Mouse (Mus musculus): ENCODE measurements around the gene Slc17a5. TPM values are rescaled to one million over a fixed set of nuclear protein-coding genes. Genes with fewer than 3 reads are reported as not detected.

Gene Slc17a5
- polyA plus RNA-seq, 1 experiment from 2014 or later, result 12.2 TPM

- Histone ChIP-seq H3K4me2 (no peak overlapping the region), H3K27ac (ENCODE audit: low read depth) (no peak overlapping the region), H3K9ac (no peak overlapping the region), H3K27me3 (ENCODE audit: insufficient read depth, low read length) (no peaks in the 10 kb centered on the region), H3K4me1 (ENCODE audit: insufficient read depth) (no peaks in the 10 kb centered on the region; the same call in 1 of the 2 replicates), H3K36me3 (ENCODE audit: insufficient read depth) (no peaks in the 10 kb centered on the region), H3K4me3 (ENCODE audit: low read depth, low read length) (no peak overlapping the region), H3K9me3 (ENCODE audit: low read depth, low read length) (no peaks in the 10 kb centered on the region)
- ATAC-seq (ENCODE audit: insufficient read depth) (no peak), DNase-seq (no peak)
- TF ChIP-seq CTCF (IDR thresholded peaks at IDR 0.05; ENCODE audit: low read depth), result no peak
- 52% methylated on average over 3 of the region's 3 CpGs for WGBS
These were observed 71.7 kb downstream of the Slc17a5 start for GRCm38 (mm10) chr9:78516125-78516524.

DNA sequence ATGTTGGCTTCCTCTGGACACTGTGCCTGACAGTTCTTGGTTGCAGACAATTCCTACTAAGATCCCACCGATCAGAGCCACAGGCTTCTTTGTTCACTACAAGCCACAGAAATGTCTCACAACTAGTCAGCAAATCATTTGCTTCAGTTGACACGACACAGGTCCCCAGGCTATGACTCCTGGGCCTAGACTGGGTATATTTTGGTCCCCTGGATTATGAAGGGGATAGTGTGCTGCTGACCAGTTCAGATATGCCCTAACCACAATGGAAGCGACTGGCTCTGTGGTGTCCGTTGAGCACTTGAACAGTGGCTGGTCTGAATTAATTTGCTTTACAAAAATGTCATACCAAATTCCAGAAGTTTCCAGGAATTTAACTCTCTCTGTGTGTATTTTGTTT lies 73.2 kb downstream of the Slc17a5 start:
- H3K27ac ChIP-seq (ENCODE audit: low read depth), result no peak overlapping the region
- H3K27me3 ChIP-seq (ENCODE audit: insufficient read depth, low read length), result no peaks in the 10 kb centered on the region
- H3K4me1 ChIP-seq (ENCODE audit: insufficient read depth), result no peaks in the 10 kb centered on the region
- DNase-seq (no peak), ATAC-seq (ENCODE audit: insufficient read depth) (no peak)
- TF ChIP-seq CTCF (IDR thresholded peaks at IDR 0.05; ENCODE audit: low read depth), result no peak
- WGBS, result 81% methylated on average over 4 of the region's 4 CpGs
- no peaks in the 10 kb centered on the region for H3K36me3 ChIP-seq (ENCODE audit: insufficient read depth)
- H3K4me3 ChIP-seq (ENCODE audit: low read depth, low read length), result no peak overlapping the region
- H3K9ac ChIP-seq, result no peak overlapping the region
- H3K4me2 ChIP-seq, result no peak overlapping the region
- H3K9me3 ChIP-seq (ENCODE audit: low read depth, low read length), result no peaks in the 10 kb centered on the region

- WGBS, result 47% methylated on average over 6 of the region's 6 CpGs
These were observed 73.9 kb downstream of the Slc17a5 start for GRCm38 (mm10) chr9:78513776-78514500.

GRCm38 (mm10) chr9:78511705-78512104 lies 76.1 kb downstream of the Slc17a5 start:
- DNase-seq (no peak), ATAC-seq (ENCODE audit: insufficient read depth) (no peak)
- Histone ChIP-seq H3K9me3 (ENCODE audit: low read depth, low read length) (no peaks in the 10 kb centered on the region), H3K36me3 (ENCODE audit: insufficient read depth) (no peaks in the 10 kb centered on the region), H3K9ac (no peak overlapping the region), H3K27me3 (ENCODE audit: insufficient read depth, low read length) (no peaks in the 10 kb centered on the region), H3K4me1 (ENCODE audit: insufficient read depth) (no peaks in the 10 kb centered on the region), H3K27ac (ENCODE audit: low read depth) (no peak overlapping the region), H3K4me3 (ENCODE audit: low read depth, low read length) (no peak overlapping the region), H3K4me2 (no peak overlapping the region)
- WGBS, result 93% methylated on average over 5 of the region's 5 CpGs
- TF ChIP-seq CTCF (IDR thresholded peaks at IDR 0.05; ENCODE audit: low read depth), result no peak

More at GRCm38 (mm10) chr9:78513776-78514500, 73.9 kb downstream of the Slc17a5 start:
- no peaks in the 10 kb centered on the region for H3K9me3 ChIP-seq (ENCODE audit: low read depth, low read length)
- no peaks in the 10 kb centered on the region for H3K27me3 ChIP-seq (ENCODE audit: insufficient read depth, low read length)
- no peak overlapping the region for H3K27ac ChIP-seq (ENCODE audit: low read depth)
- H3K36me3 ChIP-seq (ENCODE audit: insufficient read depth), result no peaks in the 10 kb centered on the region
- DNase-seq (no peak), ATAC-seq (ENCODE audit: insufficient read depth) (no peak)
- no peaks in the 10 kb centered on the region for H3K4me1 ChIP-seq (ENCODE audit: insufficient read depth)
- TF ChIP-seq CTCF (IDR thresholded peaks at IDR 0.05; ENCODE audit: low read depth), result no peak
- H3K4me3 ChIP-seq (ENCODE audit: low read depth, low read length), result no peak overlapping the region
- no peak overlapping the region for H3K9ac ChIP-seq
- H3K4me2 ChIP-seq, result no peak overlapping the region

GRCm38 (mm10) chr9:78508106-78508786 lies 79.6 kb downstream of the Slc17a5 start:
- no peak for TF ChIP-seq CTCF (IDR thresholded peaks at IDR 0.05; ENCODE audit: low read depth)
- ATAC-seq (ENCODE audit: insufficient read depth), result no peak
- H3K9ac ChIP-seq, result no peak overlapping the region
- 76% methylated on average over 16 of the region's 16 CpGs for WGBS
- no peak for DNase-seq
- H3K4me3 ChIP-seq (ENCODE audit: low read depth, low read length), result no peak overlapping the region
- H3K4me1 ChIP-seq (ENCODE audit: insufficient read depth), result no peaks in the 10 kb centered on the region
- no peaks in the 10 kb centered on the region for H3K27me3 ChIP-seq (ENCODE audit: insufficient read depth, low read length)
- H3K36me3 ChIP-seq (ENCODE audit: insufficient read depth), result no peaks in the 10 kb centered on the region
- no peaks in the 10 kb centered on the region for H3K9me3 ChIP-seq (ENCODE audit: low read depth, low read length)
- no peak overlapping the region for H3K27ac ChIP-seq (ENCODE audit: low read depth)
- no peak overlapping the region for H3K4me2 ChIP-seq

DNA sequence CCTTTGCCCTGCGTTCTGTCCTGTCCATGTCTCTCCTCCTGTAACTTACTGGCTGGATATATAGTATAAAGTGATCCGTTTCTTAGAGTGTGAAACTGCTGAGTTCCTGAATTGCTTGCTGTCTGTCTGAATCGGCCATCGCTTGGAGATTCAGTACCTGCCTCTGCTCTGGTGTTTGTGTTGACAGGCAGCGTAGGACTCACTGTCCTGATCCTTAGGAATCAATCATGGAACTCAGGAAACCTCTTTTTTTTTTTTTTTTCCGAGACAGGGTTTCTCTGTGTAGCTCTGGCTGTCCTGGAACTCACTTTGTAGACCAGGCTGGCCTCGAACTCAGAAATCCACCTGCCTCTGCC lies 81.1 kb downstream of the Slc17a5 start:
- H3K4me3 ChIP-seq (ENCODE audit: low read depth, low read length), result no peak overlapping the region
- no peak for DNase-seq
- no peak overlapping the region for H3K27ac ChIP-seq (ENCODE audit: low read depth)
- no peaks in the 10 kb centered on the region for H3K4me1 ChIP-seq (ENCODE audit: insufficient read depth)
- H3K9me3 ChIP-seq (ENCODE audit: low read depth, low read length), result no peaks in the 10 kb centered on the region
- TF ChIP-seq CTCF (IDR thresholded peaks at IDR 0.05; ENCODE audit: low read depth), result no peak
- H3K27me3 ChIP-seq (ENCODE audit: insufficient read depth, low read length), result no peaks in the 10 kb centered on the region
- no peak overlapping the region for H3K9ac ChIP-seq
- 69% methylated on average over 7 of the region's 7 CpGs for WGBS
- ATAC-seq (ENCODE audit: insufficient read depth), result no peak
- H3K4me2 ChIP-seq, result no peak overlapping the region
- H3K36me3 ChIP-seq (ENCODE audit: insufficient read depth), result no peaks in the 10 kb centered on the region

GRCm38 (mm10) chr9:78506002-78506721 lies 81.7 kb downstream of the Slc17a5 start:
- Histone ChIP-seq H3K36me3 (ENCODE audit: insufficient read depth) (no peaks in the 10 kb centered on the region), H3K27me3 (ENCODE audit: insufficient read depth, low read length) (no peaks in the 10 kb centered on the region), H3K9me3 (ENCODE audit: low read depth, low read length) (no peaks in the 10 kb centered on the region), H3K27ac (ENCODE audit: low read depth) (no peak overlapping the region), H3K4me3 (ENCODE audit: low read depth, low read length) (no peak overlapping the region), H3K9ac (no peak overlapping the region), H3K4me1 (ENCODE audit: insufficient read depth) (no peaks in the 10 kb centered on the region), H3K4me2 (no peak overlapping the region)
- DNase-seq, result no peak
- WGBS, result 26% methylated on average over 11 of the region's 11 CpGs
- no peak for ATAC-seq (ENCODE audit: insufficient read depth)
- no peak for TF ChIP-seq CTCF (IDR thresholded peaks at IDR 0.05; ENCODE audit: low read depth)

Measured in lung, embryonic 14.5 days (tissue).